Mouse (Mus musculus): ENCODE measurements at regions not wholly inside any gene's neighbourhood (a gene's known extent, or its start where the extent isn't known, plus 50 kb on each side); places are given as distances from the start of the nearest gene placed in this dataset.
A peak's percentile ranks its signal among the peaks of the same experiment; 100 is the strongest.

GRCm38 (mm10) chr10:17654308-17654858, 68.6 kb upstream of the Cited2 start:
- no peak for DNase-seq (ENCODE audit: low read depth)

DNA sequence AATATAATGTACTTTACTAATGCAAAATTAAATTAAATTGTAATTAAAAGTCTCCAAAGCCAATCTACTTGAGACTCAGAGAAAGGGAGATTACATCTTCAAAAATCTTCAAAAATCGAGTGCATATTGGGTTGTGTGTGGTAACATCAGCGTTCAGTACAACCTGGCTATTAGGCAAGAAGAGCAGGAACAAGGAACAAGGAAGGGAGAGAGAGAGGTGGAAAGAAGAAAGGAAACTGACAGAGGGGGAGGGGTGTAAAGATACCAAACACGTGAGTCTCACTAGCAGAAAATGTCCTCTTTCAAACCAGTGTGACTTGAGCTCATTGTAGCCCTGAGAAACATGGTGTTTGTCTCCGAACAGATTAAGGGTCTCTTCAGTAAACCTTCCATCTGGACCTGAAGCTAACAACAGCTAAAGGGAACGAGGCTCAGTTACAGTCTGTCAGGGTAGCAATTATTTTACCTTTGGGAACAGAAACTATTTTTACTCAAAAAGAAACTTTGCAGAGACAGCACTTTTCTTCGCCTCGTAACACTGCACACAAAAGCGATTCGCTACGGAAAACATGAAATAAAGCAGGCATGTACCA, 67.5 kb upstream of the Cited2 start:
- DNase-seq (ENCODE audit: low read depth) = no peak

DNA sequence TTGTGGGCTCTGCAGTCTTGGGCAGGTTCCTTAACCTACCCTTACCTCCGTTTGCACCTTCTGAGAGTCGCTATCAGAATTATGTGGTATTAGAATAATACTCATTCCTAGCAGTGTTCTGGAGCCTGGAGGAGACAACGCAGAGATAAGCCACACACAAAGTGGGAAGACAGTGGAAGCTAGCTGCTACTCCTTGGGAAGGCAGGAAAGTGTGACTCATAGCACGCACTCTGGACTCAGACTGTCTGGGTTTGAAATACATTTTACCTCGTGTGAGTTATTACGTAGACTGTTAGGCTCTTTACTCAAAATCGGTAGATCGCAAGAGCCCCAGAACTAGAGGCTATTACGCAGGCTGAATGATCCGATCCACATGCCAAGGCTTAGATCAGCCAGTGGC, 66.7 kb upstream of the Cited2 start:
- DNase-seq (ENCODE audit: low read depth) = peak; percentile 19

GRCm38 (mm10) chr10:17656872-17657482, 66.0 kb upstream of the Cited2 start:
- no peak for DNase-seq (ENCODE audit: low read depth)

DNA sequence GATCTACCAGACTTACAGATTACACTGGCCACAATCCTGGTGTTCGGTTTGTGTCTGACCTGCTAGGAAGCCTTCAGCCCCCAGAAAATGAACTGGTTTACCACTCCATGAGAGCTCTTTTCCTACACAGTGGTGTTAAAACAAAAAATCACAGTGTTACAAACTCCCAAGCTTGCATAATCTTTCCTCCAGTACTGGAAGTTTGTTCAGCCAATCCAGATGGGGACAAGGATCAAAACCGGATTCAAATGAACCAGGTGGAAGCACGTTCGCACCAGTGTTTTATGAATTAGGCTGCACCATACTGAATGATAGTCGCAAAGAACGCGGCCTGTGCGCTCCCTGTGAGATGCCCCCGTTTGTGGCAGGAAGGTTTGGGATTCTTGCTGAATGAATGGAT, 63.4 kb upstream of the Cited2 start:
- DNase-seq (ENCODE audit: low read depth) = no peak

GRCm38 (mm10) chr10:17660836-17661452, 62.1 kb upstream of the Cited2 start:
- no peak for DNase-seq (ENCODE audit: low read depth)

GRCm38 (mm10) chr10:17666089-17666488, 56.9 kb upstream of the Cited2 start:
- no peak for DNase-seq (ENCODE audit: low read depth)

- no peak for DNase-seq (ENCODE audit: low read depth)
Measured at GRCm38 (mm10) chr10:17669401-17669800, 53.6 kb upstream of the Cited2 start.

All from fibroblast of lung, adult 2 months (primary cell).